Mouse (Mus musculus): ENCODE data around the gene Dynlrb1.

Dynlrb1 gene

DNA sequence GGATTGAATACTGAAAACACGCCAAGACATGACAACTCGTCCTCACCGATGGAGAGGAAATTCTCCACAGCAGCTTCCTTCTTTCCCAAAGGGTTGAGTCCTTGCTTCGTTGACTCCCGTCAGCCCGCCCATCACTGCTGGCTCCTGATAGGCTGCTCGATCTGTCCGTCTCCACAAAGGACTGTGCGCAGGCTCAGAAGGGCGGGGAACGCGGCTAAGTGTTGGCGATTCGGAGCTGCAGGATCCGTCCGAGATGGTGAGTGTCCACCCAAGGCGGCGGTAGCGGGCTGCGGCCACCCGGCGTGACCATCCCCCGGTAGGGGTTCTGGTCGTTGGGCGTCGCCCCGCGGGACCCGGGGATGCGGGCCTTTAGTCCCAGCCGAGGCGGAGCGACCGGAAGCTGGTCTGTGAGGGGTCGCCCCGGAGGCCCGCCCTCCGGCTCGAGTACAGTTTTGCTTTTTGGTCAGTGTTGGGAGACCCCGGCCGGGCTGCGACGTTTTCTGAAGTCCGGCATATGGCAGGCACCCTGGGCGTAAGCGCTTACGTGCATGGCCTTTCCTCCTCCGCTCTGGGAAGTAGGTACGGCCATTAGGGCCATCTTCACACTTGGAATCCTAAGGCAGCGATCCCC is at the start of gene Dynlrb1:
Gene Dynlrb1 (plus strand): TSS at position 172 of the 631 bp plus-strand sequence.
- peak; percentile 99 for DNase-seq

- no peak for DNase-seq
These were observed 28.9 kb upstream of the Dynlrb1 start for GRCm38 (mm10) chr2:155207419-155207818.

DNA sequence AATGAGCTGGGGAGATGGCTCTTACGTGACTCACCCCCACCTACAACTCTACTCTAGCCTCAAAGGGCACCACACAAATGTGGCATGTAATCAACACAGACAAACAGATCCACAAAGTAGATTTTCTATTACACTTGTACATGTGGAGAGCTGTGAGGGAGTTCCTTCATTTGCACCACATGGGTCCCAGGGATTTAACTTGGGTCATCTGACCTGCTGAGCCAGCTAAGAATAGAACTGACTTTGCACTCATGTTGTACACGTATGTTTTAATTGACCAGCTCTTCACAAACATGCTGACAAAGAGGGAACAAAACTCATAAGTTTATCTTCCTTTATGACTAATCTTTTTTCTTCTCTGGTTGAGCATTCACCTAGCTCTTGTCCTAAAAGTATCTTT is 13.2 kb upstream of the Dynlrb1 start:
- DNase-seq = no peak

DNA sequence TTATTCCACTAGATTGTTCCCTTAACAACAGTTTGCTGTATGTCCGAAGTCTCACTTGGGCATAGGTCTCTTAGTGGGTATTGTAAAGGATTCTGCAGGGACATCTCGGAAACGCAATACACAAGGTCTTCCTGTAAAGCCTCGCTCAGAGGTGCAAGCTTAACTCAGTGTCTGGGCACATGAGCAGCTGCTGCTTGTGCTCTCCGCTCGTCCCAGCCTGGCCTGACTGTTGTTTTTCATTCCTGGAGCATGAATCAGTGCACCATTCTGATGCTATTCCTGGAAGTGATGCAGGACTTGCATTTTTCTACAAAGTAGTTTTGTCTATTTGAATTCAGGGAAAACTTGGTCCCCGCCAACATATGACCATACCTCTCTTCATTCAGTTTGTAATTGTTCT is 11.6 kb upstream of the Dynlrb1 start:
- no peak for DNase-seq

DNA sequence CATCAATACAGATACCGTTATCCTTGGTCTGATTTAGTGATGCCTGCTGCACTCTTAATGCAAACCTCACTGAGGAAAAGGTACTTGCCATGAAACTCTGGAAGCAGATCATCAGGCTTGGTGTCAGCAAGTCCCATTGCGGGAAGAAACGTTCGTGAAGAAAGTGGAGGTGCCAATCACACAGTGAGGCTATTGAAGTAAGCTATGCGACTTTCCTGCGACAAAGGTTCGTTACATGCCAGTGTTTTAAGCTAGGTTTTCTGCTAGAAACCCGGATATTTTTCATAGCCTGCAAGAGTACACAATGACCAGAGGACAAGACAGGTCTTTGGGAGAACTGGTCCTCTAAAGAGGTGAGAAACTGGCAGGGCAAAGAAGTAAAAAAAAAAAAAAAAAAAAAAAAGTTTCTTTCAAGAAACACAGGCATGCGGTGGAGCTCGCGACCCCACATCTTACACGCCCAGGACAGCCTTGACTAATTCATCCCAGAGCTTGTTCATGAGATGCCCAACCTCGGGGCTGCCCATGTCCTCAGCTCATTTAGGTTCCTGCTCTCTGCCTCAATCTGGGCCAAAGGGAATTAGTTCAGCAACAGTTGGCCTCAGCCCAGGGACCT is 479 bp upstream of the Dynlrb1 start:
- no peak for DNase-seq

GRCm38 (mm10) chr2:155237276-155237675 is 943 bp downstream of the Dynlrb1 start:
- DNase-seq = no peak

DNA sequence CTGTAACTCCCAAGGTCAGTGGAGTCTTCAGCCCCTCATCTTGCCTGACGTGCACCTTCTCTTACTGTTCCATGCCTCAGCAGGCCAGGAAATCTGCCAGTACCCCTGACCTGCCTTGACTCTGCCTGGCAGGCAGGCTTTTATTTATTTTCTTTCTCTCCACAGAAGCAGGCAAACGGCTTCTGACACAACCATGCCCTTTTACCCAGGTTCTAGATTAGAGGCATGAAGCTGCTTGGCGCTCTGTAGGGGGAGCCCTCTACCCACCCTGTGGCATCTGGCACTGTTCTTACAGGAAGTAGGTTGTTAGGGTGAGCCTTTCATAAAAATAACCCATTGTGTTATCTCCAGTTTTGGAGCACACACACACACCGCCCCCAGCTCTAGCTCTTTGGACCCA is 4.6 kb downstream of the Dynlrb1 start:
- no peak for DNase-seq

- no peak for DNase-seq
These were observed 6.0 kb downstream of the Dynlrb1 start for GRCm38 (mm10) chr2:155242296-155242855.

DNA sequence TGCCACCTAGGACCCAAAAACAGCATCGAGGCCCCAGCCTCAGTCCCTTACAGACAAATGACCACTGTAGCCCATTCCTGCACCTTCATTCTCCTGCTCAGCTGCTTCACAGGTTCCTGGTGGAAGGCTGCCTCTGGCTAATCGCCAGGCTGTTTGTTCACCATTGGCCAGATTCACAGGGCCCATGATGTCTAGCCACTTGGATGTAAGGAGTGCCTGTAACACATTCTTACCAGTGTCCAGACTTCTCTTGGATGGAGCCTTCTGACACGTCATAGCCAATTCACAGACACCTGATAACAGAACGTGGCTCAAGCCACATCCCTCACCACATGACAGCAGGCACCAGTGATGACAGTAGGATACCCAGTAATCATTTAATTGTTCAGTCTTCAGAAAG is 9.9 kb downstream of the Dynlrb1 start:
- DNase-seq = no peak

DNA sequence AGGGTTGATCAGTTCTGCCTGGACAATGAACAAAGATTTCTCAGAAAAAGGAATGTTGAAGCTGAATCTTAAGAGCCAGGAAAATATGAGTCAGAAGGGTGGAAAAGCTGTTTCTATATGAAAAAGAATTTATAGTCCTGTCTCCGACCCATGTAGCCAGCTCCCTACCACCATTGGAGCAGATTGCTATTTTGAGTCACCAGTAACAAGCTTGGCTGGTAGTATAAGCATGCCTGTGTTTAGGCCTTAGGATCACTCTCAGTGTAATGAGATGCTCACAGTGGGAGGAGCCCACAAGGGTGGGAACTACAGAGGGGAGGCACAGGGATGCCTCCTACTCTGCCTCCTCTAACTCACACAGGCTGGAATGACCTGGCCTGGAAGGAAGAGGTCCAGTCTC is 11.9 kb downstream of the Dynlrb1 start:
- DNase-seq = no peak

- DNase-seq = no peak
These were observed 12.4 kb downstream of the Dynlrb1 start for GRCm38 (mm10) chr2:155248718-155249117.

DNA sequence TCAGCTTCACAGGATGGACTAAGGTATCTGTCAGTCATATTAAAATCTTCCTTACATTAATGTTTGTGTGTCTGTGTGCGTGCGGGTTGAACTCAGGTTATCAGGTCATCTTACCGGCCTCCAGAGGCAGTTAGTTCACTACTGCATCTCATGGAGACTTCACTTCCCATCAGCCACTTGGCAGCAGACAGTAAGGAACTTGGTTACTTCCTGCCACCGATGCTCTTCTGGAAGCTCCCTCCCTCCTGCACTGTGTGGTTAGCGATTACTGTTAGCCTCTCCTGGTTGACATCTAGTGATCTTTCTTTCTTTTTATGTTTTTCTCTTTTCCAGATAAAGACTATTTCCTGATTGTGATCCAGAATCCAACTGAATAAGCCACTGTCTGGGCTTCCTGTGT is 13.3 kb downstream of the Dynlrb1 start:
- DNase-seq = no peak

DNA sequence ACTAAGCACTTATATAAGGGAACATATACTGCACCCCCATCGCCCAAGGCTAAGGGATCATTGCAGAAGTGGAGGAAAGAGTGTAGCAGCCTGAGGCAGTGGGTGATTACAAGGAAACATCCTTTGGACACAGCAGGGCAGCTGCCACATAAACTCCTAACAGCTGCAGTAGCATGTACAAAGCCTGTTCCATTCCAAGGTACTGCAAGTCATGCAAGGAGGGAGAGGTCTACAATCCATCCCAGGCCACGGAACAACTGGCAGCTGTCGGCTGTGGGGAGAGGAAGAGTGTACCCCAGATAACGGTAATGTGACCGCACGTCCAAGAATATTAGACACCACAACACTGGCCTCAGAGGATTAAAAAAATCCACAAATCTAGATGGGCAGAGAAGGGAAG is 29.2 kb downstream of the Dynlrb1 start:
- DNase-seq = no peak

GRCm38 (mm10) chr2:155266896-155267295 is 30.6 kb downstream of the Dynlrb1 start:
- no peak for DNase-seq

- DNase-seq = no peak
These were observed 35.6 kb downstream of the Dynlrb1 start for GRCm38 (mm10) chr2:155271957-155272356.

DNA sequence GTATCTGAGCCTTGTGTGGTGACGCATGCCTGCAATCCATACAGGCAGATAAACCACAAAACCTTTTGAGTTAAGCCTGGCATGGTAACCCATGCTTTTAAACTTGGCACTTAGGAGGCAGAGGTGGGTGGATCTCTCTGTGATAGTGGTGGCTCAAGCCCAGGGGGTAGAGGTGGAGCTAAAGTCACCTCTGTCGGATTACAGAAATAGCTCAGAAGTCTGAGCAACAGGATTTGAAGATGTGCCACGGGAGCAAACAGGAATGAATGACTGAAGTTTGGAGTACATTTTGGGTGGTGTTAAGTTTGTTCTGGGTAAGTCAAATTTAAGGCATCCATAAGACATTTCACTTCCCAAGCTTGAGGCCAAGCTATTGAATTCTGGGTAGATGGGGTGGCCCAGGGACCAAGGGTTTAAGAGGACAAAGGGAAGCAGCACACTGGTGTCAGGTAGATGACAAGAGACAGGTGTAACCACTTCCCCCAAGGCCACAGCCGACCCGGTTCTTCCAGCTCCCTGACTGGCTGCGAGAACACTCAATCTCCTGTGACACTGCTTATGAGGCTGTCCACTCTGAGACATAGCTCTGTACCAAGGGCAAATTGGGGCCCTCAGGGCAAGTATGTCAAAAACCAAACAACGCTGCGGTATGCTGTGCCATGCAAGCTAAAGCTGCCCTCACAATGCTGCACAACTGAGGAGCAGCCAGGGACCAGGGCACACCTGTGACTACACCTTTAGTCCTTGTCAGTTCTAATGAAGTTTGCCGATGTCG is 36.2 kb downstream of the Dynlrb1 start:
- DNase-seq = no peak

GRCm38 (mm10) chr2:155273603-155274002 is 37.3 kb downstream of the Dynlrb1 start:
- DNase-seq = no peak

DNA sequence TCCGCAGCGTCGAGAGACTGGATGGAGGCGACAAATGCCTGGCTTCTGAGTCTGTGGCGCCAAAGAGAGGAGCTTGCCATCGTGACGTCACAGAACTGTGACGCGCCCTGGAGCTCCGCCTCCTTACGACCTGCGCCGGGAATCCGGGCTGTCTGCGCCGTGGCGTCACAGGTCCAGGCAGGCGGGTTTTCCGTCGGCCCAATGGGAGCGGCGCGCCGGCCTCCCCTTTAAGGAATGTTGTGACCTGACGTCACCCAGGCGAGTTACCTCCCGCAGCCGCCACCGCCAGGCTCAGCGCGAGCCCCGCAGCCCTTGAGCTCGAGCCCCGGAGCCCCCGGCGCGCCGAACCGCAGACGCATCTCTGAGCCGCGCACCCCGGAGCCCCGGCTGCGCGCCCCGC is 39.9 kb downstream of the Dynlrb1 start, which contains the start of gene Map1lc3a:
Gene Map1lc3a (plus strand): TSS at position 103 of the 400 bp plus-strand sequence.
- DNase-seq = peak; percentile 99

- peak; percentile 59 for DNase-seq
These were observed 40.4 kb downstream of the Dynlrb1 start for GRCm38 (mm10) chr2:155276621-155277175.

DNA sequence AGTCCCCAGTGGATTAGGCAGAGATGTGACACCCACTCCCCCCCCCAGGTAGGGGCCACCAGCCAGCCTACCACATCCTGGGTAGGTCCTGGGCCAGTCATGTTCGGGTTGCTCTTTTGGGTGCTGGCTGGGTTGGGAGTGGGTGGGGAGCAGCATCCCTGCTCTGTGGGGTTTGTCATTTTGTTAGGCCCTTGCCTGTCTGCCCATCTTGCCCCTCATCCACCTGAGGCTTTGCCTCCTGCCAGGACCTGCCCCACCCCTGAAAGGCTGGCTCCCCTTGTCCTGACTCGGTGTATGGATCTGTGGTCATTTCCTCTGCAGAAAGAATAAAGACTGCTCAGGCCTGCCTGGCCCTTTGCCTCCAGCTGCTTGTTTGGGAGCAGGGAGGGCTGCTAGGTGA is 41.4 kb downstream of the Dynlrb1 start:
- no peak for DNase-seq

DNA sequence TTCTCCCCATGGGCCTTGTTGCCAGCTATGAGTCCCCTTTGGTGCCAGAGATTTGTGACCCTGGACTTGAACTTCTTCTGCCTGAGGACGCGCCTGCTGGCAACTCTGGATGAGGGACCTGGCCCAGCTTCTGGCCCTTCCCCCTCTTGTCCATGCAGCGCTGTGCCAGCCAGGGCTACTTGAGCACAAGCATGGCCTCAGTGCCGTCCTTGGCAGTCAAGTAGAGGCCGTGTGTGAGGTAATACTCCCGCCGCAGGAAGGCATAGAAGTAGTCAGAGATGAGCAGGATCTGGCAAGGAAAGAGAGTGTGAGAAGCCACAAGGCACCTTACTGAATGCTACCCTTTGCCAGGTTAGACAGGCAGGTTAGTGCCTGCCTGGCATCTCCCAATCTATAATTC is 42.0 kb downstream of the Dynlrb1 start:
- no peak for DNase-seq

GRCm38 (mm10) chr2:155279163-155279562 is 42.8 kb downstream of the Dynlrb1 start:
- no peak for DNase-seq

DNA sequence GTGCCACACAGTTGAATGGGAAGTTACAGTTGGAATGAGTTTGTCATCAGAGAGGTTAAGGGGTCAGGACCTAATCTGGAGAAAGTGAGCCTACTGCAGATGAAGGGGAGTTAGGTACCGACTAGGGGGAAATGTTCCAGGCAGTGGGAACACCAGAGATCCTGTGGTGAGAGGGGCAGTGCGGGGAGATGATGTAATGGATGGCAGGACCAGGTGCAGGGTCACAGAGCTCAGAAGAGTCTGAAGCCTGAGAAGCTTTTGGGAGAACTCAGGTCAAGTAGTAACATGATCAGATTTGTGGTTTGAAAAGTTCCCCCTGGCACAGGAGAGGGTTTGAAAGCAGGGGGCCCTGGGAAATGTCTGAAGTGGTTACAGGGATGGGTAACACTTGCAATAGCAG is 43.8 kb downstream of the Dynlrb1 start:
- no peak for DNase-seq
